Mouse (Mus musculus) liver, embryonic 14.5 days (tissue): Measurements from ENCODE around the gene Znrf1. TPM values are rescaled to one million over a fixed set of nuclear protein-coding genes. Genes with fewer than 3 reads are reported as not detected.
"Not testable (repeated sequence)": the region's sequence is repeated elsewhere in the genome, so short reads cannot be mapped to it uniquely, and the experiment has no call there.

Experiments used
- ATAC-seq: fragments of 200-750 bp; cut with Nextera tagmentation; 2 replicates; pipeline ENCODE4 v1.8.0; 2017; ENCODE audit warnings: moderate number of reproducible peaks, mild to moderate bottlenecking, moderate library complexity; ENCODE audit not compliant: insufficient read depth
- DNase-seq, 3 experiments: peaks; one replicate each; pipeline ENCODE4 v3.0.0-alpha.2; 2012 to 2013; ENCODE audit warnings: low read depth in 3 of 3, low spot score in 3 of 3
- H3K27ac ChIP-seq: fragments of 300-500 bp; sonication (generic); 2 replicates; pipeline ENCODE4 v1.5.1; 2014; ENCODE audit warnings: moderate library complexity, mild to moderate bottlenecking, control low read depth, inconsistent platforms
- H3K27me3 ChIP-seq: fragments of 300-500 bp; sonication (generic); 2 replicates; pipeline ENCODE4 v1.6.1; 2014; ENCODE audit warnings: mild to moderate bottlenecking, low read length, moderate library complexity; ENCODE audit not compliant: control insufficient read depth, insufficient read depth
- H3K36me3 ChIP-seq: fragments of 300-500 bp; sonication (generic); replicated peaks from 2 replicates; pipeline ENCODE4 v1.6.1; 2014; ENCODE audit warnings: low read depth; ENCODE audit not compliant: control insufficient read depth, insufficient read depth
- H3K4me1 ChIP-seq, 2 experiments: fragments of 200-500 bp in 1 of 2; fragments of 300-500 bp in 1 of 2; sonication (generic) in 1 of 2; replicated peaks; 2 replicates each; pipeline ENCODE4 v1.6.1; 2012 to 2014; ENCODE audit warnings: antibody characterized with exemption in 1 of 2, inconsistent platforms in 1 of 2, low read length in 1 of 2; ENCODE audit not compliant: control insufficient read depth in 2 of 2, insufficient read depth in 2 of 2
- H3K4me2 ChIP-seq: fragments of 300-500 bp; sonication (generic); 2 replicates; pipeline ENCODE4 v1.6.1; 2014; ENCODE audit warnings: low read depth, mild to moderate bottlenecking, control low read depth, moderate library complexity
- H3K4me3 ChIP-seq, 2 experiments: fragments of 200-500 bp in 1 of 2; fragments of 300-500 bp in 1 of 2; sonication (generic) in 1 of 2; 2 replicates each; pipeline ENCODE4 v1.5.1; 2012 to 2014; ENCODE audit warnings: low read depth in 2 of 2, low read length in 2 of 2, mild to moderate bottlenecking in 2 of 2, control low read depth in 1 of 2, inconsistent platforms in 1 of 2, moderate library complexity in 1 of 2; ENCODE audit not compliant: insufficient read depth in 1 of 2
- H3K9ac ChIP-seq: fragments of 300-500 bp; sonication (generic); replicated peaks from 2 replicates; pipeline ENCODE4 v1.6.1; 2014; ENCODE audit warnings: mild to moderate bottlenecking, control low read depth, moderate library complexity
- H3K9me3 ChIP-seq: fragments of 300-500 bp; sonication (generic); 2 replicates; pipeline ENCODE4 v1.6.1; 2016; ENCODE audit warnings: low read length, mixed read lengths; ENCODE audit not compliant: control insufficient read depth
- CTCF ChIP-seq: IDR thresholded peaks from 2 replicates; pipeline ENCODE4 v1.5.1; 2016; ENCODE audit warnings: antibody characterized with exemption, low read depth, control low read depth
- EP300 ChIP-seq: IDR thresholded peaks from 2 replicates; pipeline ENCODE4 v1.6.1; 2016; ENCODE audit warnings: antibody characterized with exemption, low read depth
- WGBS: fragments of 180-500 bp; shearing (Covaris S2); extraction: QIAGEN DNeasy Blood & Tissue Kit; methylation state at CpG from one replicate; pipeline ENCODE4 v1.1.7; 2014; ENCODE audit not compliant: insufficient replicate concordance; 5-methylcytosine and 5-hydroxymethylcytosine counted together
- polyA plus RNA-seq, 2 experiments: library from polyadenylated mRNA; depleted of rRNA in 1 of 2; stranded (reverse) in 1 of 2; unstranded in 1 of 2; fragments of >200 nt; fragmentation: Nextera tagmentation in 1 of 2; extraction: Ambion mirVana in 1 of 2; gene quantifications; 2 replicates each; pipeline versions ENCODE4 v1.2.1 to v1.2.3; 2012 to 2014

Znrf1 gene
- polyA plus RNA-seq, 2 experiments = 4.4 to 12.6 TPM

GRCm38 (mm10) chr8:111642939-111643263 is 107.0 kb downstream of the Znrf1 start:
- Histone ChIP-seq H3K4me3 (peak overlapping the region; percentile 69 to 89), H3K27ac (peak overlapping the region; percentile 59), H3K4me2 (peak overlapping the region; percentile 97), H3K27me3 (no peaks in the 10 kb centered on the region), H3K9ac (peak overlapping the region; percentile 64), H3K9me3 (no peaks in the 10 kb centered on the region), H3K4me1 (peaks cover 11 to 14% of the 10 kb centered on the region in 2 experiments), H3K36me3 (no peaks in the 10 kb centered on the region)
- DNase-seq (no peak), ATAC-seq (peak; percentile 34)
- under 1% methylated on average over 5 of the region's 5 CpGs for WGBS
- no peak for TF ChIP-seq CTCF
- no peak for TF ChIP-seq EP300

- peak within 1 kb of the TSS; percentile 97 for H3K4me2 ChIP-seq
- H3K36me3 ChIP-seq = no peaks in the 10 kb centered on the region
- WGBS = under 1% methylated on average over 69 of the region's 75 CpGs
- peaks cover 13 to 15% of the 10 kb centered on the region in 2 experiments for H3K4me1 ChIP-seq
- ATAC-seq (peak; percentile 94), DNase-seq (peak; percentile 80 to 87 (median 81))
- no peak for TF ChIP-seq CTCF
- TF ChIP-seq EP300 = no peak
- peak within 1 kb of the TSS; percentile 66 for H3K27ac ChIP-seq
- H3K27me3 ChIP-seq = no peaks in the 10 kb centered on the region
- no peaks in the 10 kb centered on the region for H3K9me3 ChIP-seq
- H3K4me3 ChIP-seq = peak within 1 kb of the TSS; percentile 69 to 89
- peak within 1 kb of the TSS; percentile 83 for H3K9ac ChIP-seq
Observed at GRCm38 (mm10) chr8:111643264-111644141, 107.6 kb downstream of the Znrf1 start, which contains the start of gene Zfp1. Gene Zfp1, plus strand, starts transcription at chr8:111643401.

GRCm38 (mm10) chr8:111644286-111645051 is 108.6 kb downstream of the Znrf1 start:
- H3K27ac ChIP-seq = peak overlapping the region; percentile 66
- DNase-seq = peak; percentile 50 to 77 (median 51)

GRCm38 (mm10) chr8:111645715-111646114 is 109.8 kb downstream of the Znrf1 start:
- ATAC-seq (no peak), DNase-seq (no peak)
- Histone ChIP-seq H3K4me1 (peaks cover 13 to 18% of the 10 kb centered on the region in 2 experiments), H3K9me3 (no peaks in the 10 kb centered on the region), H3K9ac (no peak overlapping the region), H3K36me3 (no peaks in the 10 kb centered on the region), H3K27ac (no peak overlapping the region), H3K4me2 (no peak overlapping the region), H3K4me3 (no peak overlapping the region), H3K27me3 (no peaks in the 10 kb centered on the region)
- TF ChIP-seq EP300 (no peak), CTCF (no peak)
- WGBS = 80% methylated on average over 8 of the region's 8 CpGs

More at GRCm38 (mm10) chr8:111644286-111645051, 108.6 kb downstream of the Znrf1 start:
- not testable (repeated sequence) for H3K27me3 ChIP-seq, H3K36me3 ChIP-seq, ATAC-seq, H3K9me3 ChIP-seq
- Histone ChIP-seq H3K4me3 (peak overlapping the region; percentile 69 to 89), H3K4me1 (peaks cover 13 to 18% of the 10 kb centered on the region in 2 experiments), H3K9ac (peak overlapping the region; percentile 83), H3K4me2 (peak overlapping the region; percentile 97)
- TF ChIP-seq EP300 = peak; percentile 59
- WGBS = 16% methylated on average over 12 of the region's 12 CpGs

GRCm38 (mm10) chr8:111648834-111649233 is 112.9 kb downstream of the Znrf1 start:
- DNase-seq = no peak
- Histone ChIP-seq H3K36me3 (no peaks in the 10 kb centered on the region), H3K9ac (no peak overlapping the region), H3K4me3 (no peak overlapping the region), H3K27ac (no peak overlapping the region), H3K27me3 (no peaks in the 10 kb centered on the region), H3K9me3 (no peaks in the 10 kb centered on the region), H3K4me2 (no peak overlapping the region), H3K4me1 (peaks cover 5 to 8% of the 10 kb centered on the region in 2 experiments; a peak in 3 of 4 replicates)
- 24% methylated on average over 2 of the region's 2 CpGs for WGBS
- ATAC-seq = no peak
- TF ChIP-seq CTCF = no peak
- no peak for TF ChIP-seq EP300
